Mouse (Mus musculus): ENCODE results near the gene Egf.

GRCm38 (mm10) chr3:129646781-129647180 lies 108.3 kb downstream of the Egf start:
- TF ChIP-seq CTCF (IDR thresholded peaks at IDR 0.05; ENCODE audit: extremely low read depth, insufficient read length, insufficient replicate concordance, low read depth, low read length) (no peak), POLR2A (IDR thresholded peaks at IDR 0.05; ENCODE audit: low read depth, low read length) (no peak)
